Mouse (Mus musculus) embryonic fibroblast, embryonic 13.5 days (primary cell): ENCODE results near the gene Selenoo. TPM values are rescaled to one million over a fixed set of nuclear protein-coding genes. Genes with fewer than 3 reads are reported as not detected.

ENCODE experiments used
- H3K27ac ChIP-seq: 2 replicates; pipeline ENCODE4 v1.5.1; 2012; ENCODE audit warnings: low read length, control low read depth, inconsistent platforms; ENCODE audit not compliant: insufficient read depth
- H3K4me1 ChIP-seq: 2 replicates; pipeline ENCODE4 v1.6.1; 2011; ENCODE audit warnings: low read length; ENCODE audit not compliant: control insufficient read depth, insufficient read depth
- H3K4me3 ChIP-seq: 2 replicates; pipeline ENCODE4 v1.5.1; 2011; ENCODE audit warnings: mild to moderate bottlenecking, control low read depth, low read length; ENCODE audit not compliant: insufficient read depth
- CTCF ChIP-seq: IDR thresholded peaks from 2 replicates; pipeline ENCODE4 v1.5.1; 2011; ENCODE audit warnings: mild to moderate bottlenecking, control low read depth, low read length, moderate library complexity, borderline replicate concordance; ENCODE audit not compliant: insufficient read depth
- POLR2A ChIP-seq: IDR thresholded peaks from 2 replicates; pipeline ENCODE4 v1.6.1; 2011; ENCODE audit warnings: low read depth, mild to moderate bottlenecking, control low read depth, low read length, moderate library complexity
- polyA plus RNA-seq: library from polyadenylated mRNA; stranded (reverse); fragments of >200 nt; gene quantifications from 2 replicates; pipeline ENCODE4 v1.2.4, GENCODE M21; 2011; ENCODE audit warnings: low read depth; ENCODE audit not compliant: missing spikeins, insufficient read length

Selenoo gene
- polyA plus RNA-seq, 1 experiment = 14.5 TPM

DNA sequence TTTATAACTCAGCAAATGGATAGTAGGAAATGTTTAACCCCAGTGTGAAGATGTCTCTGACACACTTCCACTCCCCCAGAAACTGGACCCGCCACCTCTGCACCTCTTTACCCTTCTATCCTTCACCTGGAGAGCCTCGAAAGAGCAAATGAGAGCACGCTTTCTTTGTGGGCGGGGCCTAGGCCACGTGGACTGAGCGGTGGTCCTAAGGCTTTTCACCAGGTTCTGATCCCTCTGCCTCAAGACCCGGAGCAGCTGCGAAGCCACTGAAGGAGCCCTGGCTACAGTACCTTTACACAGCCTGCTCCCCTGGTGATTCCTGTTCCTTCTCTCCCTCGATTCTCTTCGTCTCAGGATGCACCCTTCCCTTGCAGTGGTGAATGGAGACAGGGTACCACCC, 58.6 kb downstream of the Selenoo start:
- Histone ChIP-seq H3K4me3 (no peak overlapping the region), H3K4me1 (no peaks in the 10 kb centered on the region; the same call in 1 of the 2 replicates), H3K27ac (no peak overlapping the region)
- no peak for TF ChIP-seq POLR2A
- TF ChIP-seq CTCF = no peak

DNA sequence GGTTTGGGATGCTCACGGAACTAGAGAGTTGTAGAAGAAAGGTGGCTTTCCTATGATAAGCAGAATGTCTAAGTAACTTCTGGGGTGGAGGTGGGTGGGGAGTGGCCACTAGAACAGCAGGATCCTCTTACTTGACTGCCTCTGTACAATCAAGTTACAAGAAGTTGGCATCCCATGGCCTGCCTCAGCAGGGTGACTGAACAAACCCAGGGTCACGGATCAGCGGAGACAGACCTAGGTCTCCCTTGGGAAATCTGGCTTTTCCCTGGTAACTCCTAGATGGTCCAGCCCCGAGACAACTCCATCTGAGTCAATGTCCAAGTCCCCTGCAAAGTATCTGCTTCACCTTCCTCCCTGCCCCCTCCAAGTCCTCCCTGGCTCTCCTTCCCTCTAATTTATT, 59.0 kb downstream of the Selenoo start:
- Histone ChIP-seq H3K4me3 (no peak overlapping the region), H3K27ac (no peak overlapping the region), H3K4me1 (no peaks in the 10 kb centered on the region; the same call in 1 of the 2 replicates)
- TF ChIP-seq CTCF (no peak), POLR2A (no peak)

DNA sequence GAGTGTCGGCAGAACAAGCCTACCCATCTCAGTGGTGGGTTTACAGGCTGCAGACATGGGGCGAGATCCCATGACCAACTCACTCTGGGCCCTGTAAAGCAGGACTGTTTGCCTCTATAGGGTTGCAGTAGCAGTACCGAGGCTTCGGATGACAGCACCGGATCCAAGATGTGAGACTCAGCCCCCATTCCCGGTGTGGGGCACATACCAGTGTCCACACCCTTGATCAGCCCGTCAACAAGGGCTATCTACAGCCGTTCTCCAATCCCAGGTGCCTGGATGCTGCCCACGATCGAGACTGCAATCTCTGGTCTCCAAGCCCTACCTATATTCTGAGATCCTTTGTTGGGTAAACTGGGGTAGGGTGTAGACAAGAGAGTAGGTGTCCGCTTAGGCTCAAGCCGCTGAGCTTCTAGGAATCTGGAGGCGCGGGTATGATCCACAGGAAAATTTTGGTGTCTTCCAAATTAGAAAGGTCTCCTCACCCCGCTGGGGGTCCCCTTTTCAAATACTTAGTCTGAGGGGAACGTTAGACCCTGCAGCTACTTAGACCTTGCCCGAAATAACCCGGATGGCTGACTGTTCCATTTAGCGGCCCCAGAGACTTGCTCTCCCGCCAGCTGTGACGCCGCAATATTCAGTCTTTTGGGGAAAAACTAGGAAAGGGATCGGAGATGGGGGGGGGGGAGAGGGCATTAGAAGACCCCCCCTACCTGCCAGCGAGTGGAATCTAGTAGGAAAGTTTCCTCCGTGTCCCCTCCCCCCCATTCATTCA, 59.8 kb downstream of the Selenoo start:
- H3K4me3 ChIP-seq = peak overlapping the region; percentile 67
- H3K27ac ChIP-seq = no peak overlapping the region
- no peak for TF ChIP-seq CTCF
- no peak for TF ChIP-seq POLR2A
- H3K4me1 ChIP-seq = no peaks in the 10 kb centered on the region; the same call in 1 of the 2 replicates

DNA sequence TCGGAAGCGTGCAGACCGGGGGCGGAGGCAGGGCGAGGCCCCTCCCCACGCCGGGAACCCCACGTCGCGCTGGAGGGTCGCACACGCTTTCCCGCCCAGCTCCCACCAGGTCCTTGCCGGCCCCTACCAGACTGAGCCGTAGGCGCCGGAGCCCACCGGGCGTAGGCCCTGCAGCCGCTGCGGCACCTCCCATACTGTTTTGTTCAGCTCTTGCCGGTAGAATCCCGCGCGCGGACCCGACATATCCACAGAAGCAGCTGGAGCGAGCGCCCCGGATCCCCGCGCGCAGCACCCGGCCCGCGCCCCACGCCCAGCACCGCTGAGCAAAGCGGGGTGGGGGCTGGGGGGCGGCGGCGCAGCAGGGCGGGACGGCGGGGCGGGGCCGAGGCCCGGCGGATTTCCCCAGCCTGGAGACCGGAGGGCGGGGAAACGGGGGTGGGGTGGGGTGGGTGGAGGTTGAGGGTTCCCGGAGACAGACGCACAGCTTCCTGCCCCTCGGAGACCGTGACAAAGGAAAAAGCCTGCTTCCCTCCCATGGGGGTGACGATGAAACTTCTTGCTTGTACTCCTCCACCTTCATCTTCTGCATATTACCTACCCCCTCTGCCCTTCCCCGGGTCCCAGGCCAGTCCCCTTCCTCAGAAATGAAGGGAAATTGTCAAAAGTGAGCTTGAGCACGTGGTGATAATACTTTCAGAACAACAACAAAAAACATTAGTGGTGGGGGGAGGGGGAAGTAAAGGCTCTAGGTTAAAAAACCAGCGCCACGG, 60.6 kb downstream of the Selenoo start, which contains the start of gene Mapk11:
Gene Mapk11, minus strand, starts transcription at position 358 of the 770 bp plus-strand sequence.
- no peak for TF ChIP-seq CTCF
- 0 out of 2 replicates have a peak, but pooled peaks have one; percentile 32 for TF ChIP-seq POLR2A
- H3K4me1 ChIP-seq = no peaks in the 10 kb centered on the region; the same call in 1 of the 2 replicates
- no peak within 1 kb of the TSS for H3K27ac ChIP-seq
- peak within 1 kb of the TSS; percentile 67 for H3K4me3 ChIP-seq

Other genes starting within 250 kb of the Selenoo start
- gene Pim3, start 226.9 kb upstream of the Selenoo start, polyA plus RNA-seq = 9.6 and 11.6 TPM in 2 replicates
- not detected in 2 replicates for gene Ttll8, start 134.7 kb upstream of the Selenoo start, polyA plus RNA-seq
- gene Mlc1, start 110.1 kb upstream of the Selenoo start, polyA plus RNA-seq = 0.79 TPM in 1 of 2 replicates, not detected in the other
- not detected in 2 replicates for gene Mov10l1, start 106.2 kb upstream of the Selenoo start, polyA plus RNA-seq
- not detected in 2 replicates for gene Panx2, start 29.4 kb upstream of the Selenoo start, polyA plus RNA-seq
- gene Trabd, start 14.0 kb upstream of the Selenoo start, polyA plus RNA-seq = 18.1 and 20.5 TPM in 2 replicates
- gene Tubgcp6, start 34.0 kb downstream of the Selenoo start, polyA plus RNA-seq = 13.5 and 14.2 TPM in 2 replicates
- gene Hdac10, start 39.6 kb downstream of the Selenoo start, polyA plus RNA-seq = 6.4 and 7.2 TPM in 2 replicates
- 10.1 and 16.4 TPM in 2 replicates for gene Mapk12, start 51.6 kb downstream of the Selenoo start, polyA plus RNA-seq
- 7.3 and 10.8 TPM in 2 replicates for gene Mapk11, start 60.5 kb downstream of the Selenoo start, polyA plus RNA-seq
- gene Plxnb2, start 91.7 kb downstream of the Selenoo start, polyA plus RNA-seq = 194 and 237 TPM in 2 replicates
- gene Dennd6b, start 107.4 kb downstream of the Selenoo start, polyA plus RNA-seq = 3.1 and 4.2 TPM in 2 replicates
- 32.4 and 43.1 TPM in 2 replicates for gene Ppp6r2, start 122.5 kb downstream of the Selenoo start, polyA plus RNA-seq
- 75.9 and 95.7 TPM in 2 replicates for gene Sbf1, start 226.2 kb downstream of the Selenoo start, polyA plus RNA-seq
- 7.7 and 8.4 TPM in 2 replicates for gene Adm2, start 233.6 kb downstream of the Selenoo start, polyA plus RNA-seq
- not detected in 2 replicates for gene Miox, start 245.3 kb downstream of the Selenoo start, polyA plus RNA-seq